Mouse (Mus musculus) embryonic facial prominence, embryonic 12.5 days (tissue): ENCODE data around the gene Gm973. TPM values are rescaled to one million over a fixed set of nuclear protein-coding genes. Genes with fewer than 3 reads are reported as not detected.
"Not testable (repeated sequence)": the region's sequence is repeated elsewhere in the genome, so short reads cannot be mapped to it uniquely, and the experiment has no call there.

ENCODE experiments used
- ATAC-seq: fragments of 200-750 bp; cut with Nextera tagmentation; 2 replicates; pipeline ENCODE4 v1.8.0; 2017; ENCODE audit not compliant: insufficient number of reproducible peaks, insufficient read depth, low FRiP score, low TSS enrichment
- H3K27ac ChIP-seq: fragments of 300-500 bp; sonication (generic); 2 replicates; pipeline ENCODE4 v1.5.1; 2016; ENCODE audit warnings: mild to moderate bottlenecking
- H3K27me3 ChIP-seq: fragments of 300-500 bp; sonication (generic); 2 replicates; pipeline ENCODE4 v1.6.1; 2016; ENCODE audit warnings: mild to moderate bottlenecking, moderate library complexity
- H3K36me3 ChIP-seq: fragments of 300-500 bp; sonication (generic); 2 replicates; pipeline ENCODE4 v1.6.1; 2016; ENCODE audit warnings: mild to moderate bottlenecking
- H3K4me1 ChIP-seq: fragments of 300-500 bp; sonication (generic); 2 replicates; pipeline ENCODE4 v1.6.1; 2016
- H3K4me2 ChIP-seq: fragments of 300-500 bp; sonication (generic); replicated peaks from 2 replicates; pipeline ENCODE4 v1.6.1; 2016; ENCODE audit warnings: mild to moderate bottlenecking, moderate library complexity
- H3K4me3 ChIP-seq: fragments of 300-500 bp; sonication (generic); 2 replicates; pipeline ENCODE4 v1.5.1; 2016; ENCODE audit warnings: mild to moderate bottlenecking
- H3K9ac ChIP-seq: fragments of 300-500 bp; sonication (generic); 2 replicates; pipeline ENCODE4 v1.6.1; 2016; ENCODE audit warnings: mild to moderate bottlenecking, moderate library complexity
- H3K9me3 ChIP-seq: fragments of 300-500 bp; sonication (generic); 2 replicates; pipeline ENCODE4 v1.6.1; 2016; ENCODE audit warnings: mild to moderate bottlenecking, moderate library complexity
- WGBS: fragments of 180-500 bp; shearing (Covaris S2); methylation state at CpG from one replicate; pipeline ENCODE4 v1.1.7; 2016; 5-methylcytosine and 5-hydroxymethylcytosine counted together
- polyA plus RNA-seq: library from polyadenylated mRNA; unstranded; fragments of >200 nt; fragmentation: Nextera tagmentation; extraction: Ambion mirVana; gene quantifications from 2 replicates; pipeline ENCODE4 v1.2.1, GENCODE M21; 2016

Gene Gm973
- polyA plus RNA-seq, 1 experiment from 2014 or later: 0.82 TPM

DNA sequence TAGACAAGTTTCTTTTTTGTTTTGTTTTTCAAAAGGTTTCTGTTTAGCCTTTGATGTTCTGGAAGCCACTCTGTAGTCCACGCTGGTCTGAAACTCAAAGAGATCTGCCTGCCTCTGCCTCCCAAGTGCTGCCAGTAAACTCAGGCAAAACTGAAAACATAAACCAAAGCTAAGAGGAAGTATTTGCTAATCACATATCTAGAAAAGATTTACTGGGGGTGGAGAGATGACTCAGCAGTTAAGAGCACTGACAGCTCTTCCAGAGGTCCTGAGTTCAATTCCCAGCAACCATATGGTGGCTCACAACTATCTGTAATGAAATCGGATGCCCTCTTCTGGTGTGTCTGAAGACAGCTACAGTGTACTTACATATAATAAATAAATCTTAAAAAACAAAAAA, 130.4 kb downstream of the Gm973 start:
- H3K36me3 ChIP-seq: peaks cover 41% of the 10 kb centered on the region
- not testable (repeated sequence) for H3K4me1 ChIP-seq, H3K4me2 ChIP-seq, H3K9me3 ChIP-seq, H3K4me3 ChIP-seq, H3K27me3 ChIP-seq, H3K27ac ChIP-seq, ATAC-seq, H3K9ac ChIP-seq
- 89% methylated on average over 2 of the region's 2 CpGs for WGBS

DNA sequence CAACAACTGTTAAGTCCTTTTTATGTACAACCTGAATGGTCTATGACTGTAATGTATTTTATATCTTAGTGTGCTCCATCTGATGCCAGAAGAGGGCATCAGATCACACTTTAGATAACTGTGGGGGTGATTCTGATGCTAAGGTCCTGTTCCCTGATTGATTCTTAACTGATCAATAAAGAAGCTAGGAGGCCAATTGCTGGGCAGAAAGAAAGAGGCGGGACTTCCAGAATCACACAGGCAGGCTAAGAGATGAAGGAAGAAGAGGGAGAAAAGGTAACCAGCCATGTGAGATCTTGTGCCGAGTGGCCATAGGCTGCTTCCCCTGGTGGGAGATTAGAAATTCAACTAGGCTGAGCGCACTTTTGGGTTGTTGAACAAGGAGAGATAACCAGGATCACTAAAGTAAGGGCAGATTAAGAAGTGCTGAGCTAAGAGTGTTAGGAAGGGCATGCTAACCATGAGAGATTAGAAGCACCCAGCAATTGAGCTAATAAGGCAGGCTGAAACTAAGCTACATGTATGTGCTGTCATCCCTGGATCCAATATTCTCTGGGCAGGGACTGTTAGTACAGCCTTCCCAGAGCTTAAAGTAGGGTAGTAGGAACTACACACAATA, 135.2 kb downstream of the Gm973 start:
- 90% methylated on average over 3 of the region's 3 CpGs for whole genome bisulfite sequencing
- H3K9ac ChIP-seq: no peak overlapping the region
- no peaks in the 10 kb centered on the region for H3K4me1 ChIP-seq
- H3K27me3 ChIP-seq: no peaks in the 10 kb centered on the region
- no peak overlapping the region for H3K27ac ChIP-seq
- no peak for ATAC-seq
- no peak overlapping the region for H3K4me3 ChIP-seq
- peaks cover 43% of the 10 kb centered on the region for H3K36me3 ChIP-seq
- H3K9me3 ChIP-seq: no peaks in the 10 kb centered on the region
- H3K4me2 ChIP-seq: no peak overlapping the region

DNA sequence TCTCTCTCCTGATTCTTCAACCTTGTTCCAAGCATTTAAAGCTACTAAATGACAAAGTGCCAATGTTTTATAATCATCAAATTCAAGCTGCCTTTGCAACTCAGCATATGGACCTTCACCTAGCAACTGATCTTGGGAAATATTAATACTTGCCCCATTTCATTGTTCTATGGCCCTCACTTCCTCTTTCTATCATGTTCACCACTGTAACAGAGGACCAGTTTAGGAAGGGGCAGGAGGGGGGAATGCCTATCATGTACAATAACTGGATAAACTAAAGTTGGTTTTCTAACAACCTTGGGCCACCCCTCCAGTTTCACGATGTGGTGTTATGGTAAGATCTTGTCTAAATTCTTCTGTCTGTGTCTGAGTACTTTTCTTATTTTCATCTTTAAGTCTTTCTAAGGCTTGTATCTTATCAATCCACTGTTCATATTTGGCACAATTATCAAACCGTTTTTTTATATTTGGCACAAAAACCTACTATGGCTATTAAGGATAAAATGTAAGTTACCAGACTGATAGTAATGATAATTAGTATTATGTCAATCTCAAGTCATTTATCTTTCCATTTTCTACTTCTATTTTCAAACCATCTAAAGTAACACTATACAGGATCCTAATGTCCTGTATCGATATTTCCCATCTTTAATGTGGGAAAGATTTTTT, 137.3 kb downstream of the Gm973 start:
- 95% methylated on average over 3 of the region's 3 CpGs for WGBS
- Histone ChIP-seq H3K36me3 (peaks cover 33% of the 10 kb centered on the region), H3K9me3 (no peaks in the 10 kb centered on the region), H3K4me2 (no peak overlapping the region), H3K4me1 (no peaks in the 10 kb centered on the region), H3K9ac (no peak overlapping the region), H3K4me3 (no peak overlapping the region), H3K27me3 (no peaks in the 10 kb centered on the region), H3K27ac (no peak overlapping the region)
- ATAC-seq: no peak

DNA sequence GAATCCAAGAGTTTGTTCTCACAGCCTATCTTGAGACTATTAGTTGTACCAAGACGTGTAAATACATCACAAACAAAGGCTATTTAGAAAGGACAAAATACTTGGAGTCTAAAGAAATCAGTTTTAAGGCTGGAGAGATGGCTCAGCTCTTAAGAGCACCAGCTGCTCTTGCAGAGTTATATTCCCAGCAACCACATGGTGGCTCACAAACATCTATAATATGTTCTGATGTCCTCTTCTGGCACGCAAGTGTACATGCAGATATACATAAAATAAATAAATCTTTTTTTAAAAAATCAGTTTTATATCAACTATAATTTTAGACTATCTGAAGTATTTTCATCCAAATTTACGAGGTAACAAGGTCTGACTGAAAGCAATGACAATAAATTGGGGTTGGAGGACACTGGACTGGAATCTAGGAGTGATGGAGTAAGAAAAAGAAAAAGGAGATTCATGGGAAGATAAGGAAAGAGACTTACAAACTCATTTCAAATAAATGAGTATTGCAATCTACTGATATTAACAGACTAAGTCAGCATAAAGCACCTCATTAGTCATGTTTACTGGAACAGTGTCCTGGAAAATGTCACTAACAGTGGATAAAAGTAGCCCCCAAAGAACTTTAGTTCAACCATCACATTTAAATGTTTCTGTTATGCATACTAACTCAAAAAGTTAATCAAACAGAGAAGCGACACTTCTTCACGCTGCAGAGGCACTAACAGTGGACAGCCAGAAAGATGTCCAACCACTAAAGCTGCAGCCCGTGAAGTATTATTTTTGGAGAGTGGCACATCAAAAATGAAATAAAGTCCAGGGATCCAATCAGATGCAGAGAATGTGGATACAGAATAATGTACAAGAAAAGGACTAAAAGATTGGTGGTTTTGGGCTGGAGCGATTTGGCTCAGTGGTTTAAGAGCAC, 140.4 kb downstream of the Gm973 start:
- WGBS: 91% methylated on average over 7 of the region's 7 CpGs
- no peak overlapping the region for H3K4me3 ChIP-seq
- ATAC-seq: no peak
- H3K27ac ChIP-seq: no peak overlapping the region
- H3K9me3 ChIP-seq: no peaks in the 10 kb centered on the region
- no peaks in the 10 kb centered on the region for H3K4me1 ChIP-seq
- H3K36me3 ChIP-seq: peaks cover 24% of the 10 kb centered on the region
- no peak overlapping the region for H3K4me2 ChIP-seq
- H3K9ac ChIP-seq: no peak overlapping the region
- H3K27me3 ChIP-seq: no peaks in the 10 kb centered on the region

DNA sequence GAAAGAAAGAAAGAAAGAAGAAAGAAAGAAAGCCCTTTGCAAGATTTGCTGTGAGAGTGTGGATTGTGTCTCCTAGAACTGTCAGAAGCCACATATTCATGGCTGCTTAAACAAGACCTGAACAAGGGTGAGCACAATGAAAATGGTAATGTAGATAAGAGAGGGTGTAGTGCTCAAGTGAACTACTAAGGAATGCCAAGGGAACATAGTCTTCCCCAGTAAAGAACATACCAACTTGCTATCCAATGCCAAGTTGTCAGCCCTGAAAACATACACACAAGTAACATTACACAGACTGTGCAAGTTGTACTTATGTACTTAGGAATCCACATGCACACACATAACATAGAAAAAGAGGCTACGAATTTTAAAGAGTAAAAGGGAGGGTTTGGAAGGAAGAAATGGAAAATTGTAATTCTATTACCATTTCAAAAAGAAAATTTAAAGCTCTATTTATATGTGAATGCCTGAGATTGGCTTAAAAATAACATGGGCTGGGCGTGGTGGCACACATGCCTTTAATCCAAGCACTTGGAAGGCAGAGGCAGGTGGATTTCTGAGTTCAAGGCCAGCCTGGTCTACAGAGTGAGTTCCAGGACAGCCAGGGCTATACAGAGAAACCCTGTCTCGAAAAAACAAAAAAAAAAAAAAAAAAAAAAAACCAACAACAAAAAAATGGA, 147.5 kb downstream of the Gm973 start:
- WGBS: 93% methylated on average over 3 of the region's 3 CpGs
- Histone ChIP-seq H3K4me3 (no peak overlapping the region), H3K9ac (no peak overlapping the region), H3K36me3 (peaks cover 4% of the 10 kb centered on the region; the same call in 1 of the 2 replicates), H3K4me1 (peaks cover 3% of the 10 kb centered on the region; the same call in 1 of the 2 replicates), H3K27me3 (no peaks in the 10 kb centered on the region), H3K27ac (no peak overlapping the region), H3K4me2 (no peak overlapping the region), H3K9me3 (no peaks in the 10 kb centered on the region)
- ATAC-seq: no peak

DNA sequence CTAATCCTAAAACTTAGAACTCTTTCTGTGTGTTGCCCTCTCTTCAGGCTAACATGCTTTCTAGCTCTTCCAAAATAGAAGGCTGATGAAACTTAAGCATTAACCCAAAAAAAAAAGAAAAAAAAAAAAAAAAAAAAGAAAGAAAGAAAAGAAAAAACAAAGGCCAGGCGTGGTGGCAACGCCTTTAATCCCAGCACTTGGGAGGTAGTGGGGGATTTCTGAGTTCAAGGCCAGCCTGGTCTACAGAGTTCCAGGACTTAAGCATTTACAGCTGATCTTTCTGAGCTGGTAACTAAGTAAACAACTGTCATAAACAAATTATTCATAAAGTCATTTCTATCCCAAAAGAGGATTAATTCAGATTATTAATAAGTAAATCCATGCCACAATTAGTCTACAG, 152.8 kb downstream of the Gm973 start:
- 90% methylated on average over 2 of the region's 2 CpGs for WGBS
- no peak for ATAC-seq
- H3K9me3 ChIP-seq: no peaks in the 10 kb centered on the region
- H3K4me2 ChIP-seq: peak overlapping the region; percentile 83
- no peaks in the 10 kb centered on the region for H3K36me3 ChIP-seq
- H3K4me1 ChIP-seq: peaks cover 13% of the 10 kb centered on the region
- H3K4me3 ChIP-seq: 0 out of 2 replicates have a peak overlapping the region, but pooled peaks have one; percentile 99
- no peaks in the 10 kb centered on the region for H3K27me3 ChIP-seq
- H3K9ac ChIP-seq: no peak overlapping the region
- H3K27ac ChIP-seq: no peak overlapping the region

DNA sequence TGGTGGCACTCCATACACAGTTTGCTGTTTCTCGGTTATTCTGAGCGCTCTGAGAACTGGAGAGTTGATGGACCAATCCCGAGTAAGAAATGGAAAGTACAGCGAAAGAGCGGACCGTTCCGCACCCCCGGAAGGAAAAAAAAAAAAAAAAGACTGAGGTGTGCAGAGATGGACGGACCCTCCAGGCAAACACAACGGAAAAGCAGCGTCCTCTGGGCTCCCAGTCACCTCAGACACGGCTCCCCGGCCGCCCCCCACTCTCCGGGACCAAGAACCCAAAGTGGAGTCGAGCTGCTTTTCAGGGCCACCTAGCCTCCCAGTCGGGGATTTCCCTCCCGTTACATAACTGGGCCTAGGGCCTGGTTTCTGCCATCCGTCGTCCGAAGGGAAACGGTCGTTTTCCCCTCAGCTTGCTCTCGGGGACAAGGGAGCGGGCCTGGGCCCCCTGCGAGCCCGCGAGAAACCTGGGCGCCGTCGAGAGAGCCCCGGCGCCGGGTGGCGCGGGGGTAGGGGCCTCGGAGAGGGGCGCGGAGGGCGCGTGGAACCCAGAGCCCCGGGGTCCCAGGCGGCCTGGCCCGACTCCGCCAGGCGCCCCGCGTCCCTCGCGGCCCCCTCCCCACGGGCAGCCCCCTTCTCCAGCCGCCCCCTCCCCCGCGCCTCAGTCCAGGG, 154.0 kb downstream of the Gm973 start:
- H3K27ac ChIP-seq: peak overlapping the region; percentile 97
- peaks cover 13% of the 10 kb centered on the region for H3K4me1 ChIP-seq
- peak overlapping the region; percentile 99 for H3K4me3 ChIP-seq
- no peaks in the 10 kb centered on the region for H3K9me3 ChIP-seq
- ATAC-seq: peak; percentile 57
- peak overlapping the region; percentile 99 for H3K9ac ChIP-seq
- no peaks in the 10 kb centered on the region for H3K27me3 ChIP-seq
- under 1% methylated on average over 53 of the region's 54 CpGs for WGBS
- peak overlapping the region; percentile 83 for H3K4me2 ChIP-seq
- H3K36me3 ChIP-seq: peaks cover 3% of the 10 kb centered on the region; the same call in 1 of the 2 replicates

DNA sequence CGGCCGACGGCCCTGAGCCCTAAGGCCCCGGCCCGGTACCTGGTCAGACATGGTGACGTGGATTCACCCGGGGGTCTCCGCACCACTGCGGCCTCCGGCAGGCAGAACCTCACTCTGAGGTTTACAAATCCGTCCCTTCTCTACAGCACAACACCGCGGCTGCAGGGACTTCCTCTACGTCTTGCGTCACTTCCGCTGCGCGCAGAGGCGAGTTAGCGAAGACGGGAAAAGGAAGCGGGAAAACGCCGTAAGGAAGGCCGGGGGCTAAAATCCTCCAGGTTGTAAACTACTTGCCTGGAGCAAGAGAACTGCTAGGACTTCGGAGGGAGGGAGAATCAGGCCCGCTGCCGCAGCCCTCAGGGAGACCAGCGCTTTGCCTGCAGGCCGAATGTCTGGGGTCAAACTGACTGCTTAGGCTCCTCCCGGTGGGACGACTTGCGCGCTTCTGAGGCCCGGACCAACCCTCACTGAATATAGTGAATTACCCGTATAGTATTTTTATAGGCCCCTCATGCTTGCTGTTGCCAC, 154.6 kb downstream of the Gm973 start, which contains the start of gene Sumo1:
TSS of gene Sumo1 (minus strand) at position 194 of the 528 bp plus-strand sequence.
- H3K4me2 ChIP-seq: peak within 1 kb of the TSS; percentile 83
- under 1% methylated on average over 36 of the region's 36 CpGs for WGBS
- H3K9ac ChIP-seq: peak within 1 kb of the TSS; percentile 99
- H3K4me1 ChIP-seq: peaks cover 13% of the 10 kb centered on the region
- no peaks in the 10 kb centered on the region for H3K27me3 ChIP-seq
- H3K4me3 ChIP-seq: peak within 1 kb of the TSS; percentile 99
- peaks cover 3% of the 10 kb centered on the region; the same call in 1 of the 2 replicates for H3K36me3 ChIP-seq
- peak; percentile 87 for ATAC-seq
- no peaks in the 10 kb centered on the region for H3K9me3 ChIP-seq
- peak within 1 kb of the TSS; percentile 97 for H3K27ac ChIP-seq

DNA sequence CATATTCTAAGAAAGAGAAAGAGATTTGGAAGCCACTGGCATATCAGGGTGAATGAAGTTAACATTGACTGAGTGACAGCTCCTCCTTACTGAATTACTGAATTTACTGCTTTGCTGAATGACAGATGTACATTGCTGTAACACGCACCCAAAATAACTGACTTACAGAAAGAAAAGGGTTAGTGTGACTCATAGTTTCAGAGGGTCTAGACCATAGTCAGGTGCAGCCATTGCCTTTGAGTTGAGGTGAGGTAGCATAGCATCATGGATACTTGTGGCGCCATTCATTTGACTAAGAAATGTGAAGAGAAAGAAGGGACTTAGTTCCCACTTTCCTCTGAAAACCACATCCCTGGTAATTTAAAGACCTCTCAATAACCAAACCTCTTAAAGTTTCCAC, 157.6 kb downstream of the Gm973 start:
- Histone ChIP-seq H3K4me1 (peaks cover 9% of the 10 kb centered on the region), H3K9ac (no peak overlapping the region), H3K27ac (no peak overlapping the region), H3K4me2 (no peak overlapping the region), H3K36me3 (peaks cover 3% of the 10 kb centered on the region; the same call in 1 of the 2 replicates), H3K27me3 (no peaks in the 10 kb centered on the region), H3K4me3 (no peak overlapping the region), H3K9me3 (no peaks in the 10 kb centered on the region)
- no peak for ATAC-seq
- WGBS: 95% methylated on average over 2 of the region's 2 CpGs

DNA sequence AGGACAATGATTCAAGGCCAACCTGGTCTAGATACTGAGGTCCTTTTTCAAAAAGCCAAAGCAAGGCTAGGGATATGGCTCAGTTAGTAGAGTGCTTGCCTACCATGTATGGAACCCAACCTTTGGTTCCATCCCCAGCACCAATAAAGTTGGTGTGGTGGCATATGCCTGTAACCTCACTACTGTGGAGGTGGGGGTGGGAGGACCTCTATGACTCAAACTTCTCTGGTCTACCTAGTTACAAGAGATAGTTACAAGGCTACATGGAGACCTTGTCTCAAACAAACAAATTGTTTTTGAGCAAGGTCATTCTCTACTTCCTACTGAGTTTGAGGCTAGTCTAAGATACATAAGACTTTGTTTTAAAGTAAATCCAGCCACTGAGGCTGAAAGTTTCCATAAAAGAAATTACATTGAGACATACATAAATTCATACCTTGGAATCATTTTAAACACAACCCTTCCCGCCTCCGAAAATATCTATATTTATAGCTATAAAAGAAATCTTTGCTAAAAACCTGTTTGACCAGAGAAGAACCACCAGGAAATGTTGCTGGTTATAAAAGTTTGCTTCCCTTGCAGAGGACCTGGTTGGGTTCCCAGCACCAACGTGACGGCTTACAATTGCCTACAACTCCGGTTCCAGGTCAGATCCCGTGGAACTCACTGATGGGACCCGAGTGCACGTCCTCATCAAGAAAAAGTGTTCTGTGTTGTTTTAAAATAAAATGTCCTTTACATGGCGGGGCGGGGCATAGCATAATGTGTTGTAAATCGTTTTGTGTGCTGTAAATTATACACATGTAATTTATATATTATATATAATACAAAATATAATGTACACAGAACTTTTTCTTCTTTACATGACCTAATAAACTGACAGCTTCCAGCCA, 168.1 kb downstream of the Gm973 start:
- Histone ChIP-seq H3K36me3 (no peaks in the 10 kb centered on the region), H3K27ac (0 out of 2 replicates have a peak overlapping the region, but pooled peaks have one; percentile 46), H3K9me3 (no peaks in the 10 kb centered on the region), H3K4me3 (peak overlapping the region; percentile 83), H3K9ac (0 out of 2 replicates have a peak overlapping the region, but pooled peaks have one; percentile 48), H3K4me1 (peaks cover 12% of the 10 kb centered on the region), H3K4me2 (peak overlapping the region; percentile 72), H3K27me3 (no peaks in the 10 kb centered on the region)
- 8% methylated on average over 11 of the region's 11 CpGs for WGBS
- no peak for ATAC-seq
